Mouse (Mus musculus): ENCODE data around the gene Rpl15.
"Not testable (repeated sequence)": the region's sequence is repeated elsewhere in the genome, so short reads cannot be mapped to it uniquely, and the experiment has no call there.

Rpl15 gene

GRCm38 (mm10) chr14:18261203-18261602 is 10.0 kb downstream of the Rpl15 start:
- intact Hi-C loops (cut with DNase I), result no loop called here

DNA sequence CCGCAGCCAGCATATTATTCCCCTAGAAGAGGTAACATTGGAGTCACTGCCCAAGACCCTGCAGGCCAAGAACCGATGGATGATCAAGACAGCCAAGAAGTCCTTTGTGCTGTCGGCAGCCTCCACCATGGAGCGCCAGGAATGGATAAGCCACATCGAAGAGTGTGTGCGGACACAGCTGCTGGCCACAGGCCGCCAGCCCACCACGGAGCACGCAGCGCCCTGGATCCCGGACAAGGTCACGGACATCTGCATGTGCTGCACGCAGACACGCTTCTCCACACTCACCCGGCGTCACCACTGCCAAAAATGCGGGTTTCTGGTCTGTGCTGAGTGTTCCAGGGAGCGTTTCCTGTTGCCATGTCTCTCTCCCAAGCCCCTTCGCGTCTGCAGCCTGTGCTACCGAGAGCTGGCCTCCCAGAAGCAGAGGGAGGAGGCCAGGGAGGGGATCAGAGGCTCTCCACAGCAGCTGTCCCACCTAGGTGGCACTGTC is 28.5 kb downstream of the Rpl15 start:
- intact Hi-C loops (cut with DNase I), result no loop called here

DNA sequence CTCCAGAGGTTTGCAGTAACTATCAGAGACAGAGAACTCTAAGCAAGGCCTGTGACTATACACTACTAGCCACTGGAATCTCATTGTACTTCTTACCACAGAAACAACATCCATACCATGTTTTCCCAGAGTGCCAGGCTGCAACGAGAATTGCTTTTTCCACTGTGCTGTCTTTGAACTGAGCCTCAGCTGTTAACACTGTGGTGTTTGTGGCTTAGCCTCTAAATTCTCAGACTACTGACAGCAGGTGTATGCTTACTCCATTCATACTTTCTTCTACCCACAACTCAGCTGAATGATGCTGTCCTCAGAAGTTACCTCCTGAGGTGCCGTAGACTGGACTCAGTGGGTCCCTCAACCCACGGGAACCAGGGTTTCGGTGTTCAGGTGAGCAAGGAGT is 29.4 kb downstream of the Rpl15 start:
- intact Hi-C loops (cut with DNase I), result no loop called here

DNA sequence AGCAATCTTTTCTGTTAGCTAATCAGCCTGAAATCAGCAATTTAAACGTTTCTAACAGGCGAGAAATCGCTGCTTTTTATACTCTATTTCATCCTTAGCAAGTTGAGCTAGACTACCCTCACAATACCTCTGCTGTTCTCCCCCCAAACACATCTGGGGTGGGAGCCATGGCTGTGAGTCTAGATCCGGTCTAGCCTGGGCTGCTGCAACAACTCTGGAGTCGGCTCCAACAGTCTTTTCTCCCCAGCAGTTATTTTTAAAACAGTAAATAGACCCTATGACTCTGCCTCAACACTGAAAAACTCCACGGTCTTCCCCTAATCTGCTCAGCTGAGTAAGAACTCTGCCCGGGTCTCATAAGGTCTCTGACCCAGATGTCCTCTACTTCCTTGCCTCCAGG is 31.1 kb downstream of the Rpl15 start:
- intact Hi-C loops (cut with DNase I), result no loop called here

DNA sequence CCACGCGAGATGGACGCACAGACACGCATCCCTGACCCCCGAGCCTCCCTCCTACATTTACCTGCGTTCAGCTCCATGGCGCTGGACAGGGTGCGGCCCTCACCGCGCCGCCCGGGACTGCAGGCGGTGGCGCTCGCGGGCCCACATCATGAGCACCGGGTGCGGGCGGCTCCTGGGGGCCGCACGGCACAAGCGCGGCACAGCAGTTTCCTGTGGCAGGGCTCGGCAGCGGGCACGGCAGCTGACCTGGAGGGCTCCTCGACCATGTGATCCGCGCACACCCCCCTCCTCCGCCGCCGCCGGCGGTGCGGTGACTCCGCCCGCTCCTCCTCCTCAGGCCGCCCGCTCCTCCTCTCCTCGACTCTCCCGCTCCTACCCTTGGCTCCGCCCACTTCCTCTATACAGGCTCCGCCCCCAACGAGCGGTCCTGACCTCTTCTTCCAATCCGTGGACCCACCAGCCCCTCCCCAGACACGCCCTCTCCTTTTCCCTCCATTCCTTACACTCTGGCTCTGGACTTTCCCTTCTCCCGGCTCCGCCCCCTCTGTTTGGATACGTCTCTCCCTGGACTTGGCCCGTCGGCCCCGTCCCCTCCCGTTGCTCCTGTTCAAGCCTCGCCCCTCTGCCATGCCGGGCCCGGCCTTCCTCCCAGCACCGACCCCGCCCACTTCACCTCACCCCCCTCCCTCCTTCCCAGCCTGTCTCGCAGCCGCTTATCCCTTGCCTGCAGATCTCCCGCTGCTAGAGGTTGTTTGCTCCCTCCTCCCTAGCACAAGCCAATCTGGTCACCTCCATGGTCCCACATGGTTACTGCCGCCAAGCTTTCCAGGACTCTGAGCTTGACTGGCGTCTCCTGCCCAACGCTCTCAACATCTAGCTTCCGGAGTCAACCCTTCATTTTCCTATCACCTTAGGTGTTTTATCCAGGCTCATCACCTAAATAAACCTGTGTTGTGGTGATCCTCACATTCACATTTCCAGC is 32.1 kb downstream of the Rpl15 start, which contains the start of gene Nr1d2:
TSS of gene Nr1d2 (minus strand) at position 378 of the 982 bp plus-strand sequence.
- intact Hi-C loops (cut with DNase I), result loop anchor here (2.0 kb wide), 1 partner anchor 32 kb away; the partner anchor contains the start of genes Nkiras1 and Rpl15

DNA sequence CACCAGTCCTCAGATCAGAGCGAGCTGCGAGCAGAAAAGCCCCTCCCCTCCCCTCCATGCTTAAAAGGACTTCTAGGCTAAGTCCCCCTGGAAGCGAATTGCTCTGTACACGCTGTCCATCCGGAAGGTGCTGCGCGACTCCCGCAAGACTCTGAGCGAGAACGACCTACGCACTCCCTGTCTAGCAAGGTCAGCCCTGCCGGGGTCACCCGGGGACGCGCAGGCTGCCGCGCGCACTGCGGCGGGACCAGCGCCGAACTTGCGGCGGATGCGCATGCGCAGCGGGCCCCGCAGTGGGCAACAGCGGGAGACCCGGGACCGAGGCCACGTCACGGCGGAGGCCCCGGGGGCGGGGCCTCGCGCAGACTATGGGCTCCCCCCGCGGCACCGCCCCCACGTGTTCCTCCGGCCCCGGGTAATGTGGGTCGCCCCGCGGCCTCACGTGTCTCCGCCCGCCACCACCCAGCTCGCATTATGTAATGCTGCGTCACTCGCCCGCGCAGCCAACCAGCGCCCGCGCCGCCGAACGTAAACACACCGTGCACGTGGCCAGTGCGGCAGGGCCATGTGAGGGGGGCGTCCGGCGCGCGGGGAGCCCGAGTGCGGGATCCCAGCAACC is 33.0 kb downstream of the Rpl15 start:
- intact Hi-C loops (cut with DNase I), result loop anchor here (2.0 kb wide), 1 partner anchor 33 kb away; the partner anchor contains the start of genes Nkiras1 and Rpl15

DNA sequence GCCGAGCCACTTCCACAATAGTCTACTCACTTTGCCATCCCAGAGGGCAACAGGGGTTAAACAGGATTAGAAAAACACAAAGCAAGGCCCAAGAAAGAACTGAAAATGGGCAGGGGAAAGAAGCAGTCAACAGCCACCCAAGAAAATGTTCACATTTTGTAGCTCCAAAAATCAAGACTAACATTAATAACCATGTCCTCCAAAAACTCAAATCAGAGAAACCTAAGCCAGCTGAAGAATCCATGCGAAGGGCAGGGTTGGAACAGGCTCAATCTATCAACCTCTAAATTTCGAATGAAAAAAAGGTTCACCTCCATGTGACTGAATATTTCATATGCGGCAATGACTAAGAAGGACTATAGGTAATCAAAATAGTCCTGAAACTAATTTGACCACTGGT is 33.8 kb downstream of the Rpl15 start:
- intact Hi-C loops (cut with DNase I), result no loop called here

GRCm38 (mm10) chr14:18236496-18237235 is 34.5 kb downstream of the Rpl15 start:
- intact Hi-C loops (cut with DNase I), result not testable (repeated sequence)

DNA sequence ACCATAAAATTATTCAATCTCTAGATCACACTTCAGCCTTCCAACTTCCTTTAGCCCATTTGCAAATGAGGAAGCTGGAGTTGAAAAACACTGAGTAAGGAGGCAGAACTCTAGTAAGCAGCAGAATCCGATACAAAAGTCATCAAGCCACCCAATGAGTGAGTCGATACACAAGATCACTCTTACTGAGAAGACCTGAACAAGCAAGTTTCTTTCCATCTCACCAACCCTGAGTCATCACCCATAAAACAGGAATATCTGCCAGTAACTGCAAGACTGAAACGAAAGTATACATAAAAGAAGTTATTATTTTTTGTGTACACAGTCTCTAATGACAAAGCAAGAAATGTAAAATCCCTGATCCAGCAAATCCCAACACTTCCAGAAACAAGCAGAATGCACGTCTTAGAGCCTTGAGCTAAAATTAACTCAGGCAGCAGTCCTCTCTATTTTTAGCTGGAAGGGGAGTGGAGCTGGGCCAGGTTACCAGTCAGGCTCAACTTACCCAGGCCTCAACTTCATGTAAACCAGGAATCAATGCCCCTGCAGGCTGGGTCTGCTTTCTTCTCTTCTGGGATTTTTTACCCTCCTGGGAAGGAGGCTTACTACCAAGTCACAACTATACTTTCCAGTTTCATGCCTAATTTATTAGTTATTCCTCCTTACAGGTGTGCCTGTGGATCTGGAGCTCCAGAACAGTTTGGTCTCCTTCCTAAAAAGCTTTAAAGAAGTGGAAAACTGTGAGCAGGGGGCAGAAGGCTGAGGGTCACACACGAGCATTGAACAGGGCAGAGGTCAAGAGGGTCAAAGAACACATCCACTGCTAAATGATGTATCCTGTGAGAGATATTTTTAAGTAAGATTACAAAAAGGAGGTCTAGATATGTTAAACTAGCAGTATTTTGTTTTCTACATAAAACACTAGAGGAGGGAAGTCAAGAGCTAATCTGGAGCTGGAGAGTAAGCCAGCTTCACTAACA is 36.9 kb downstream of the Rpl15 start:
- intact Hi-C loops (cut with DNase I), result no loop called here

DNA sequence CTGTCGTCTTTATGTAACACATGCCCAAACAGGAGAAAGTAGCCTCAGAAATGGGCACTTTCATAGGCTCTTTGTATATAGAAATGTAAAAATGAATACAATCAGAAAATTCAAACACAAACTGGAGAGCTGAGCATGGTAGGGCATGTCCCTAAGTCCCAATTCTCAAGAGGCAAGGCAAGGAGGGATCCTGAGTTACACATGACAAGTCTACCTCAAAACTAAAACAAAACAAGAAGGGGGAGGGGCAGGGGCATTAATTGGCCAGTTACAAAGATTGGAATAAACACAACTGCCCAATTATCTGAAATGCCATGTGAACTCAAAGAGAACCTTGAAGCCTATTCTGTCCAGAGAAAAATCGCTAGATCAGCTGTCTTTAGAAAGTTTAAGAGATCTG is 38.1 kb downstream of the Rpl15 start:
- intact Hi-C loops (cut with DNase I), result no loop called here

DNA sequence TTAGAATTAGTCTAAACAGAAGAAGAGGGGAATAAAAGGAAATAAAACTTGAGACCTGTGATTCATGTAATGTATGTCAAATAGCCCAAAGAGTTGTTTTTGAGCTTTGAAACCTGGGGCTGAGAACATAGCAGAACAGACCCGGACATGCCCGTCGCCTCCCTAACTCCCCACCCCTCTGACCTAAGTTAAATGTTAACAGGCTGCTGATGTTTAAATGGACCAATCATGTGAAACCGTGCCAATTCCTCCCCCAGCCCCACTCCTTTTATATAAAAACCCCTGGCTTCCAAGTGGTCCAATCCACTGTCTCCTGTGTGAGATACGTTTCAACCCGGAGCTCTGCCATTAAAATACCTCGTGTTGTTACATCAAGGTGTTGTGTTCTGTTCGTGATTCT is 39.3 kb downstream of the Rpl15 start:
- intact Hi-C loops (cut with DNase I), result not testable (repeated sequence)

DNA sequence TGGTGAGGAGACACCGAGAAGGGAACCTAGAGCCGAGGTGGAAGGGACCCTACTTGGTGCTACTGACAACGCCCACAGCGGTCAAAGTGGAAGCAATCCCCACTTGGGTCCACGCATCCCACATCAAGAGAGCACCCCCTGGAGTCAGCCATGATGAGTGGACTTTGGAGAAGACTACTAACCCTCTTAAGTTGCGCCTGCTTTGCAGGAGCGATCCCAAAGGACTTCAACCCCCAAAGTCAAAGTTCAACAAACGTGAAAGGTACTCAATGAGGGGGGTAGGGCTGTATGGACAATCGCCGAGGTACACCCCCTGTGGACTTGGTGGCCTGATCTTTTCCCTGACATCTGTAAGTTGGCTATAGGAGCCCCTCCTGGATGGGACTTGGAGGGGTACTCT is 41.4 kb downstream of the Rpl15 start:
- intact Hi-C loops (cut with DNase I), result not testable (repeated sequence)

- intact Hi-C loops (cut with DNase I), result not testable (repeated sequence)
Measured at GRCm38 (mm10) chr14:18226181-18226580, 45.0 kb downstream of the Rpl15 start.

DNA sequence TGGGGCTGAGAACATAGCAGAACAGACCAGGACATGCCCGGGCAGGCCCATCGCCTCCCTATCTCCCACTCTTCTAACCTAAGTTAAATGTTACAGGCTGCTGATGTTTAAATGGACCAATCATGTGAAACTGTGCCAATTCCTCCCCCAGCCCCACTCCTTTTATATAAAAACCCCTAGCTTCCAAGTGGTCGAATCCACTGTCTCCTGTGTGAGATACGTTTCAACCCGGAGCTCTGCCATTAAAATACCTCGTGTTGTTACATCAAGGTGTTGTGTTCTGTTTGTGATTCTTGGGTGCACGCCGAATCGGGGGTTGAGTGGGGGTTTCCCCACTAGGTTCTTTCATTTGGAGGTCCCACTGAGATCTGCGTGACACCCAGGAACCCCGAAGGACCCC is 45.8 kb downstream of the Rpl15 start:
- intact Hi-C loops (cut with DNase I), result not testable (repeated sequence)

GRCm38 (mm10) chr14:18221977-18222376 is 49.2 kb downstream of the Rpl15 start:
- intact Hi-C loops (cut with DNase I), result no loop called here
